Mouse (Mus musculus) embryonic facial prominence, embryonic 14.5 days (tissue): Measurements from ENCODE around the gene Prickle2. TPM values are rescaled to one million over a fixed set of nuclear protein-coding genes. Genes with fewer than 3 reads are reported as not detected.

ENCODE experiments used
- ATAC-seq: fragments of 200-750 bp; cut with Nextera tagmentation; 2 replicates; pipeline ENCODE4 v1.8.0; 2017; ENCODE audit warnings: low read depth, moderate number of reproducible peaks, moderate TSS enrichment
- DNase-seq: peaks from one replicate; pipeline ENCODE4 v3.0.0-alpha.2; 2015; ENCODE audit warnings: low spot score
- H3K27ac ChIP-seq: fragments of 300-500 bp; sonication (generic); replicated peaks from 2 replicates; pipeline ENCODE4 v1.5.1; 2014; ENCODE audit warnings: low read depth, mild to moderate bottlenecking, low read length, moderate library complexity
- H3K27me3 ChIP-seq: fragments of 300-500 bp; sonication (generic); replicated peaks from 2 replicates; pipeline ENCODE4 v1.6.1; 2014; ENCODE audit warnings: low read length; ENCODE audit not compliant: control insufficient read depth, insufficient read depth
- H3K36me3 ChIP-seq: fragments of 300-500 bp; sonication (generic); 2 replicates; pipeline ENCODE4 v1.6.1; 2014; ENCODE audit warnings: low read length, mixed read lengths; ENCODE audit not compliant: control insufficient read depth, insufficient read depth
- H3K4me1 ChIP-seq: fragments of 300-500 bp; sonication (generic); 2 replicates; pipeline ENCODE4 v1.6.1; 2014; ENCODE audit warnings: antibody characterized with exemption, low read length; ENCODE audit not compliant: control insufficient read depth, insufficient read depth
- H3K4me2 ChIP-seq: fragments of 300-500 bp; sonication (generic); 2 replicates; pipeline ENCODE4 v1.6.1; 2014; ENCODE audit warnings: low read depth, mild to moderate bottlenecking, low read length, moderate library complexity, mixed read lengths
- H3K4me3 ChIP-seq: fragments of 300-500 bp; sonication (generic); 2 replicates; pipeline ENCODE4 v1.5.1; 2014; ENCODE audit warnings: low read depth, mild to moderate bottlenecking, low read length
- H3K9ac ChIP-seq: fragments of 300-500 bp; sonication (generic); 2 replicates; pipeline ENCODE4 v1.6.1; 2014; ENCODE audit warnings: low read depth, mild to moderate bottlenecking, low read length, moderate library complexity, mixed read lengths
- H3K9me3 ChIP-seq: fragments of 300-500 bp; sonication (generic); 2 replicates; pipeline ENCODE4 v1.6.1; 2016; ENCODE audit warnings: low read length; ENCODE audit not compliant: control insufficient read depth
- WGBS: fragments of 180-500 bp; shearing (Covaris S2); extraction: QIAGEN DNeasy Blood & Tissue Kit; methylation state at CpG from one replicate; pipeline ENCODE4 v1.1.7; 2014; 5-methylcytosine and 5-hydroxymethylcytosine counted together
- polyA plus RNA-seq: library from polyadenylated mRNA; unstranded; fragments of >200 nt; fragmentation: Nextera tagmentation; extraction: Ambion mirVana; gene quantifications from 2 replicates; pipeline ENCODE4 v1.2.1, GENCODE M21; 2014

The Prickle2 gene
- polyA plus RNA-seq, 1 experiment from 2014 or later = 7.0 TPM

DNA sequence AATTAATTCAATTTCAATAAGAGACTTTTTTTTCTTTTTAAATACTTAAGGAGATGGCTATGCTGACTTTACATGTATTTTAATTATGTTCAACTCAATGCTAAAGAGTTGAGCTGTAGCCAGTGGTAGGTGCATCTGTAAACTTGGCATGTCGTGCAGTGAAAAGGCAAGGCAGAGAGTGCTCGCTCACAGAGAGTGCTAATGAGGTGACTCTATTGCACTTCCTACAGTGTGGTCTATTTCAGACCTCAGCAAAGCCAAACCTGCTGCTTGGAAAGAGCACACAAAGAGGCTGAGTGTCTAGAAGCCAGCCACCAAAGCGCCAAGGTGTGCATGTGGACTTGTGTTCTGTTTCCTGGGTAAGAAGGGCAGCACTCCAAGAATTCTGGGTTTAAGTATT lies 109.6 kb downstream of the Prickle2 start:
- Histone ChIP-seq H3K4me1 (no peaks in the 10 kb centered on the region), H3K27me3 (no peaks in the 10 kb centered on the region), H3K27ac (no peak overlapping the region), H3K4me2 (no peak overlapping the region), H3K4me3 (no peak overlapping the region), H3K9me3 (no peaks in the 10 kb centered on the region), H3K36me3 (no peaks in the 10 kb centered on the region), H3K9ac (no peak overlapping the region)
- ATAC-seq (no peak), DNase-seq (no peak)
- 83% methylated on average over 3 of the region's 3 CpGs for WGBS

DNA sequence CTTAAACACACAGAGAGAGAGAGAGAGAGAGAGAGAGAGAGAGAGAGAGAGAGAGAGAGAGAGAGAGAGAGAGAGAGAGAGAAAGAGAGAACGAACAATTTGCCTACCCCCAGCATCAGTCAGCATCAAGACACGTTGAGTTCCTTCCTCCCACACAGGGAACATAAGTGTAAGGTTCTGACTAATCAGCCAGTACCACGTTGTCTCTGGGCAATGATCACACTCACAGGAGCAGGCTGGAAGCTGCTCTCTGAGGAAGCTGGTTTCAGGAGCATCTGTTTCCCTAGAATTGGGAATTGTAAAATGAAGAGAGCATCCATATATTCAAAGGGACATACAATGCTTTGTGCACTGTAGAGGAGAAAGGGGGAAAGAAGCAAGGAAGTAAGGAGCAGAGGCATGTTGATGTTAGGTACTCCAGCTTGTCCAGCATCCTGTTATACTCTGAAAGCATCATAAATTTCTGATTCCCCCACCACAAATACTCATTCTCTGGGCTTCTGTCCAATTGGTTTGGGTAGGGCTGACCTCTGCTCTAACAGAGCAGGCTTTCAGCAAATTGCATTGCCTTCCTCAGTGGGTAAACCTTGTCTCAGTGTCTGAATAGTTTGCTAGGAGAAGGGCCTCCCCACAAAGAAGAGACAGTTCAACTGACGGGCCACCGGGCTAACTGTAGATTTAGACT lies 116.4 kb downstream of the Prickle2 start:
- no peak overlapping the region for H3K4me2 ChIP-seq
- no peak overlapping the region for H3K4me3 ChIP-seq
- DNase-seq (no peak), ATAC-seq (no peak)
- H3K9me3 ChIP-seq = no peaks in the 10 kb centered on the region
- 88% methylated on average over 5 of the region's 5 CpGs for WGBS
- no peaks in the 10 kb centered on the region for H3K36me3 ChIP-seq
- no peaks in the 10 kb centered on the region for H3K27me3 ChIP-seq
- no peaks in the 10 kb centered on the region for H3K4me1 ChIP-seq
- H3K9ac ChIP-seq = no peak overlapping the region
- no peak overlapping the region for H3K27ac ChIP-seq

DNA sequence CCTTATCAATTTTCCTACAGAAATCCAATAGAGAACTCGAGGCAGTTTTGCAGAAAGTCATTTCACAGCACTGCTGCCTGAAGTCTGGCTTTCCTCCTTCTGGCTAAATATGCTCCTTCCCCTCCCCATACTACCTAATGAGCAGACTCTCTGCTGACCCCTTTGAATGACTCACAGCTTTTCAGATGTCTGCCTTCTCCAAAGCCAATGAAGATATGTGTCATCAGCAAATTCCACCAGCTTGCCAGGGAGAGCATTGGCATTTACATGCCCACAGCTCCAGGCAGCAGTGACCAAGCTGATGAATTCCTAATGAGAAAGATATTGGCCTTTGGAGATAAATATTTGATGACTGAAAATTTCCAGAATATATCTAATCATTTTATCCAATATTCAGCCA lies 121.9 kb downstream of the Prickle2 start:
- H3K4me2 ChIP-seq = no peak overlapping the region
- no peaks in the 10 kb centered on the region for H3K27me3 ChIP-seq
- H3K36me3 ChIP-seq = no peaks in the 10 kb centered on the region
- H3K9me3 ChIP-seq = no peaks in the 10 kb centered on the region
- ATAC-seq (no peak), DNase-seq (no peak)
- no peak overlapping the region for H3K9ac ChIP-seq
- 53% methylated on average over 1 of the region's 1 CpGs for WGBS
- no peak overlapping the region for H3K27ac ChIP-seq
- no peaks in the 10 kb centered on the region for H3K4me1 ChIP-seq
- H3K4me3 ChIP-seq = no peak overlapping the region

DNA sequence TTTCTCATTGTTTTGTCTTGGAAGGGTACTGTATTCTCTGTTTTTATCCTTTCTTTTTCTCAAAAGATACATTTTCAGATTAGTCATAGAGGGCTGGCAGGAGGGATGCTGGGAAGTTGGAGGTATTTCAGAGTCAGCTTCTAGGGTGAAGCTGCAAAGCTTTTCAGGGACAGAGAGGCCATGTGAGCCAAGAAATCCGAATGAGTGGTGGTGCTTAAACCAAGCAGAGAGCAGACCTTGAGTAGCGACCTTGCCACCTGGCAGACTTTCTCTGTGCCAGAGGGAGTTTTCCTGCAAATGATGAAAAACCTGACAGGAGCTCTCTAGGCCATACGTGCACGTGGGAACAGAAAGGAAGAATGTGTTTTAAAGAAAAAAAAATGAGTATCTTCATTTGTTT lies 130.7 kb downstream of the Prickle2 start:
- Histone ChIP-seq H3K36me3 (no peaks in the 10 kb centered on the region), H3K4me2 (no peak overlapping the region), H3K4me1 (no peaks in the 10 kb centered on the region), H3K27me3 (no peaks in the 10 kb centered on the region), H3K9ac (no peak overlapping the region), H3K9me3 (no peaks in the 10 kb centered on the region), H3K27ac (no peak overlapping the region), H3K4me3 (no peak overlapping the region)
- DNase-seq (no peak), ATAC-seq (no peak)
- 70% methylated on average over 4 of the region's 4 CpGs for WGBS

- Histone ChIP-seq H3K27me3 (no peaks in the 10 kb centered on the region), H3K9me3 (no peaks in the 10 kb centered on the region), H3K36me3 (no peaks in the 10 kb centered on the region), H3K9ac (no peak overlapping the region), H3K4me1 (no peaks in the 10 kb centered on the region), H3K27ac (no peak overlapping the region), H3K4me2 (no peak overlapping the region), H3K4me3 (no peak overlapping the region)
- ATAC-seq (no peak), DNase-seq (no peak)
- 82% methylated on average over 3 of the region's 3 CpGs for WGBS
Observed at GRCm38 (mm10) chr6:92572139-92572538, 133.8 kb downstream of the Prickle2 start.

- Histone ChIP-seq H3K9me3 (no peaks in the 10 kb centered on the region), H3K27me3 (no peaks in the 10 kb centered on the region), H3K4me2 (no peak overlapping the region), H3K27ac (no peak overlapping the region), H3K36me3 (no peaks in the 10 kb centered on the region), H3K9ac (no peak overlapping the region), H3K4me1 (no peaks in the 10 kb centered on the region), H3K4me3 (no peak overlapping the region)
- ATAC-seq (no peak), DNase-seq (no peak)
- WGBS = 73% methylated on average over 7 of the region's 7 CpGs
Observed at GRCm38 (mm10) chr6:92570090-92570489, 135.9 kb downstream of the Prickle2 start.

DNA sequence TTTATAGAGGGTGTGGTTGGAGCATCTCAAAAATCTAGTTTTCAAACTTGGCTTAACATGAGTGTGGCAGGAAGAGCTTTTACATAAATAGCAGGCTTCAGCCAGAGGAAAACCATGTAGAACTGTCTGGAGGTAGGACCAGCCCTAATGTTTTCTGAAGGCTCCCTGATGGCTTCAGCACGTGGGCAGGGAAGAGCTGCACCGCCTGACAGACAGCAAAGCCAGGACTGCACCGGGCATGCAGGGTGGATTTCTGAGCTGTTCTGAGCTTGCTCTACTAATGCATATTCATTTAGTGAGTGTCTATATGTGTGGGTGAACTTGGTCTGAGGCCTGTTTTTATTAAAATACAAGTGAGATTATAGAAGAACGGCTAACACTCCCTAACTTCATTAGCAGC lies 136.7 kb downstream of the Prickle2 start:
- H3K27ac ChIP-seq = no peak overlapping the region
- 71% methylated on average over 4 of the region's 4 CpGs for WGBS
- H3K4me2 ChIP-seq = no peak overlapping the region
- H3K9me3 ChIP-seq = no peaks in the 10 kb centered on the region
- no peaks in the 10 kb centered on the region for H3K4me1 ChIP-seq
- H3K9ac ChIP-seq = no peak overlapping the region
- no peak overlapping the region for H3K4me3 ChIP-seq
- ATAC-seq = no peak
- DNase-seq = no peak
- no peaks in the 10 kb centered on the region for H3K27me3 ChIP-seq
- no peaks in the 10 kb centered on the region for H3K36me3 ChIP-seq

DNA sequence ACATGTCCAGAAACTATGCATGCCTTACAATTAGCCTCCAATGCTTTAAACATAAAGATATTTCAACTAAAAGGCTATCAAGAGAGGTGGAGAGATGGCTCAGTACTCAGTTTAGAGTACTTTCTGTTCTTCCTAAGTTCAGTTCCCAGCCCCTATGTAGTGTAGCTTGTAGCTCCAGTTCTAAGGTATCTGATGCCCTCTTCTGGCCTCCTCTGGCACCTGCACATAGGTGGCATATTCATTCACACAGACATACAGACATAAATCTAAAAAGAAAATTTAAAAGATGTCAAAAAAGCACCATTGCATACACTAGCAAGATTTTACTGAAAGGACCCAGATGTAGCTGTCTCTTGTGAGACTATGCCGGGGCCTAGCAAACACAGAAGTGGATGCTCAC lies 146.7 kb downstream of the Prickle2 start:
- H3K27me3 ChIP-seq = no peaks in the 10 kb centered on the region
- H3K4me1 ChIP-seq = peaks cover 3% of the 10 kb centered on the region; the same call in 1 of the 2 replicates
- H3K4me3 ChIP-seq = no peak overlapping the region
- 89% methylated on average over 1 of the region's 1 CpGs for WGBS
- DNase-seq (no peak), ATAC-seq (no peak)
- no peak overlapping the region for H3K9ac ChIP-seq
- no peak overlapping the region for H3K27ac ChIP-seq
- no peak overlapping the region for H3K4me2 ChIP-seq
- H3K36me3 ChIP-seq = no peaks in the 10 kb centered on the region
- no peaks in the 10 kb centered on the region for H3K9me3 ChIP-seq

DNA sequence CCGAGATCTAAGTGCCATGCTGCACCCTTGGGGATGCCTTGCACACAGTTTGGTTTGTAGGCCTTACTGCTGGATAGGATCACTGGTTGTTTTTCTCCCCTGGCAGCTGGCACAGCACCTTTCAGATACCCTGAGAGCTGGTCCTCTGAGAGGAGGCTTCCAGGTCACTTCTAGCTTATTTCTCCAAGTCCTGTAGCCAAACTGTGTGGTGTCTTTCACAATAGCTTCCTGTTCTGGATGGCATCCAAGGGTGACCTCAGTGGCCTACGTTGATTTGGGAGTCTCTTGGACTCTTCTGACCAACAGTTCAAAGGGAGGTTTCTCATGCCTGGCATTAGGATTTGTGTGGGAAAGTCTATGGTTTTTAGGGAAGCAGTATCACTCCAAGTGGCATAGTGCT lies 150.3 kb downstream of the Prickle2 start:
- Histone ChIP-seq H3K27ac (no peak overlapping the region), H3K9ac (no peak overlapping the region), H3K36me3 (no peaks in the 10 kb centered on the region), H3K27me3 (no peaks in the 10 kb centered on the region), H3K4me2 (no peak overlapping the region), H3K4me1 (peaks cover 3% of the 10 kb centered on the region; the same call in 1 of the 2 replicates), H3K4me3 (no peak overlapping the region), H3K9me3 (no peaks in the 10 kb centered on the region)
- WGBS = 51% methylated on average over 2 of the region's 2 CpGs
- DNase-seq (no peak), ATAC-seq (no peak)
